ENCODE assay signal across 10 mouse cellular contexts in genomic region chr11:55418704-55419061, GRCm38 (mm10). TPM values are rescaled to one million over a fixed set of nuclear protein-coding genes. Genes with fewer than 3 reads are reported as not detected.
DNase-seq lines count a peak whose midpoint lies in the region; ATAC-seq lines count a peak whose summit lies in the region.
"Had no signal": no experiment of that assay in that cellular context is flagged by ENCODE, and none has a peak within 500 bp of the region (broad histone marks: within the 10 kb centered on the region; RNA-seq: fewer than 3 reads in every experiment).

No protein-coding gene starts in this region.

- H3K36me3 ChIP-seq in heart, embryonic 14.5 days (ENCODE audit: control insufficient read depth, insufficient read depth, low read length), result peaks cover 2% of the 10 kb centered on the region
- H3K36me3 ChIP-seq in embryonic facial prominence, embryonic 10.5 days (replicated peaks), result peaks cover 2% of the 10 kb centered on the region
- no peaks in the 10 kb centered on the region for H3K36me3 ChIP-seq in hindbrain, embryonic 12.5 days
- no peaks in the 10 kb centered on the region for H3K36me3 ChIP-seq in midbrain, embryonic 12.5 days

- H3K4me1 ChIP-seq in heart, embryonic 14.5 days (ENCODE audit: control insufficient read depth in 2 of 2, insufficient read depth in 2 of 2, low read length in 2 of 2), result peaks cover 36 to 66% of the 10 kb centered on the region in 2 experiments
- H3K4me1 ChIP-seq in embryonic facial prominence, embryonic 10.5 days, result peaks cover 52% of the 10 kb centered on the region
- H3K4me1 ChIP-seq in hindbrain, embryonic 12.5 days, result peaks cover 55% of the 10 kb centered on the region
- peaks cover 43% of the 10 kb centered on the region for H3K4me1 ChIP-seq in midbrain, embryonic 12.5 days

- peak overlapping the region; percentile 87 for H3K4me2 ChIP-seq in heart, embryonic 14.5 days (ENCODE audit: low read length)
- peak overlapping the region; percentile 56 for H3K4me2 ChIP-seq in hindbrain, embryonic 12.5 days (replicated peaks)
- H3K4me2 ChIP-seq in midbrain, embryonic 12.5 days (replicated peaks), result peak overlapping the region; percentile 59

- H3K27me3 ChIP-seq in heart, embryonic 14.5 days (ENCODE audit: control insufficient read depth, insufficient read depth, low read length), result no peaks in the 10 kb centered on the region
- peaks cover 7% of the 10 kb centered on the region; the same call in 1 of the 2 replicates for H3K27me3 ChIP-seq in embryonic facial prominence, embryonic 10.5 days (replicated peaks; ENCODE audit: low read depth, poor library complexity, severe bottlenecking)
- 0 out of 2 replicates have a peak, but pooled peaks cover 3% of the 10 kb centered on the region for H3K27me3 ChIP-seq in hindbrain, embryonic 12.5 days
- H3K27me3 ChIP-seq in midbrain, embryonic 12.5 days, result peaks cover 4% of the 10 kb centered on the region; the same call in 1 of the 2 replicates

- no peaks in the 10 kb centered on the region for H3K9me3 ChIP-seq in heart, embryonic 14.5 days (ENCODE audit: control insufficient read depth, low read length)
- no peaks in the 10 kb centered on the region for H3K9me3 ChIP-seq in embryonic facial prominence, embryonic 10.5 days
- H3K9me3 ChIP-seq in hindbrain, embryonic 12.5 days (replicated peaks), result no peaks in the 10 kb centered on the region
- no peaks in the 10 kb centered on the region for H3K9me3 ChIP-seq in midbrain, embryonic 12.5 days

- peak overlapping the region; percentile 70 to 81 for H3K4me3 ChIP-seq in heart, embryonic 14.5 days (ENCODE audit: control insufficient read depth in 1 of 2, insufficient read depth in 1 of 2, low read depth in 1 of 2, low read length in 2 of 2)
- peak overlapping the region; percentile 61 for H3K4me3 ChIP-seq in embryonic facial prominence, embryonic 10.5 days
- peak overlapping the region; percentile 45 for H3K4me3 ChIP-seq in hindbrain, embryonic 12.5 days
- H3K4me3 ChIP-seq in midbrain, embryonic 12.5 days, result peak overlapping the region; percentile 41

- peak overlapping the region; percentile 97 for H3K9ac ChIP-seq in heart, embryonic 14.5 days (ENCODE audit: low read length)
- H3K9ac ChIP-seq in hindbrain, embryonic 12.5 days, result peak overlapping the region; percentile 71
- peak overlapping the region; percentile 61 for H3K9ac ChIP-seq in midbrain, embryonic 12.5 days (replicated peaks)

- no peak for DNase-seq in heart, adult 18-20 months
- DNase-seq in embryonic facial prominence, embryonic 10.5 days (ENCODE audit: low spot score), result peak; percentile 19
- no peak for DNase-seq in layer of hippocampus, postnatal 25 days (ENCODE audit: extremely low spot score in 1 of 2, low spot score in 1 of 2)
- no peak for DNase-seq in right cerebral cortex, postnatal 4 days
- DNase-seq in right cerebral cortex, postnatal 36 days (ENCODE audit: low spot score in 2 of 2), result no peak

- H3K27ac ChIP-seq in heart, embryonic 14.5 days (replicated peaks in 1 of 2; ENCODE audit: control insufficient read depth in 1 of 2, insufficient read depth in 1 of 2, low read depth in 2 of 2, low read length in 2 of 2), result peak overlapping the region; percentile 96 to 98
- H3K27ac ChIP-seq in embryonic facial prominence, embryonic 10.5 days (replicated peaks), result peak overlapping the region; percentile 91
- peak overlapping the region; percentile 89; the same call in 1 of the 2 replicates for H3K27ac ChIP-seq in hindbrain, embryonic 12.5 days
- 0 out of 2 replicates have a peak overlapping the region, but pooled peaks have one; percentile 84 for H3K27ac ChIP-seq in midbrain, embryonic 12.5 days (replicated peaks)

- no peak for ATAC-seq in heart, embryonic 14.5 days (ENCODE audit: insufficient number of reproducible peaks, insufficient read depth, low FRiP score, low read depth)
- no peak for ATAC-seq in hindbrain, embryonic 12.5 days (ENCODE audit: low FRiP score)
- 0 out of 2 replicates have a peak, but pooled peaks have one; percentile 9 for ATAC-seq in midbrain, embryonic 12.5 days (ENCODE audit: low FRiP score, low read depth)

- WGBS in heart, embryonic 14.5 days, result 7% methylated on average over 3 of the region's 3 CpGs
- 6% methylated on average over 3 of the region's 3 CpGs for WGBS in embryonic facial prominence, embryonic 10.5 days
- WGBS in hindbrain, embryonic 12.5 days, result 13% methylated on average over 3 of the region's 3 CpGs
- 7% methylated on average over 3 of the region's 3 CpGs for WGBS in midbrain, embryonic 12.5 days

RNA-seq across cellular contexts. Expression of gene Sparc, which starts 4.3 kb away (rescaled TPM):
- polyA plus RNA-seq in heart, embryonic 14.5 days (2014; fragmentation: Nextera tagmentation; extraction: Ambion mirVana), result 1,748 and 1,849 TPM in 2 replicates
- 100 to 1,000 TPM; 264 to 308 TPM for total RNA-seq in heart, adult 18-20 months (2021)
- 269 and 310 TPM in 2 replicates for polyA plus RNA-seq in embryonic facial prominence, embryonic 10.5 days (2016; fragmentation: Nextera tagmentation; extraction: Ambion mirVana)
- 743 and 783 TPM in 2 replicates for polyA plus RNA-seq in hindbrain, embryonic 12.5 days (2016; fragmentation: Nextera tagmentation; extraction: Ambion mirVana)
- 470 and 579 TPM in 2 replicates for polyA plus RNA-seq in midbrain, embryonic 12.5 days (2016; fragmentation: Nextera tagmentation; extraction: Ambion mirVana)
- 100 to 1,000 TPM; 360 to 421 TPM for total RNA-seq in layer of hippocampus, postnatal 25 days (2021)
- total RNA-seq: common myeloid progenitor, adult 5-6 weeks; MEL had no signal

RNA-seq across cellular contexts. Expression of gene Atox1, which starts 42.4 kb away (rescaled TPM):
- 311 and 354 TPM in 2 replicates for polyA plus RNA-seq in heart, embryonic 14.5 days (2014; fragmentation: Nextera tagmentation; extraction: Ambion mirVana)
- 100 to 1,000 TPM in 1 of 2 experiments, 10 to 100 TPM in 1; 98.7 to 104 TPM for total RNA-seq in heart, adult 18-20 months (2021)
- 266 and 285 TPM in 2 replicates for polyA plus RNA-seq in embryonic facial prominence, embryonic 10.5 days (2016; fragmentation: Nextera tagmentation; extraction: Ambion mirVana)
- 236 and 284 TPM in 2 replicates for polyA plus RNA-seq in hindbrain, embryonic 12.5 days (2016; fragmentation: Nextera tagmentation; extraction: Ambion mirVana)
- 232 and 237 TPM in 2 replicates for polyA plus RNA-seq in midbrain, embryonic 12.5 days (2016; fragmentation: Nextera tagmentation; extraction: Ambion mirVana)
- total RNA-seq in layer of hippocampus, postnatal 25 days (2021), result 100 to 1,000 TPM in 1 of 2 experiments, 10 to 100 TPM in 1; 95.7 to 109 TPM

RNA-seq across cellular contexts. Expression of gene G3bp1, which starts 50.8 kb away (rescaled TPM):
- polyA plus RNA-seq in heart, embryonic 14.5 days (2014; fragmentation: Nextera tagmentation; extraction: Ambion mirVana), result 103 and 104 TPM in 2 replicates
- total RNA-seq in heart, adult 18-20 months (2021), result 10 to 100 TPM; 40.5 to 41.3 TPM
- 282 and 290 TPM in 2 replicates for polyA plus RNA-seq in embryonic facial prominence, embryonic 10.5 days (2016; fragmentation: Nextera tagmentation; extraction: Ambion mirVana)
- 184 and 189 TPM in 2 replicates for polyA plus RNA-seq in hindbrain, embryonic 12.5 days (2016; fragmentation: Nextera tagmentation; extraction: Ambion mirVana)
- 209 and 215 TPM in 2 replicates for polyA plus RNA-seq in midbrain, embryonic 12.5 days (2016; fragmentation: Nextera tagmentation; extraction: Ambion mirVana)
- 10 to 100 TPM; 35.0 to 36.5 TPM for total RNA-seq in layer of hippocampus, postnatal 25 days (2021)
